Mouse (Mus musculus): ENCODE results near the gene Ogg1. TPM values are rescaled to one million over a fixed set of nuclear protein-coding genes. Genes with fewer than 3 reads are reported as not detected.
A peak's percentile ranks its signal among the peaks of the same experiment; 100 is the strongest.

The Ogg1 gene
- polyA plus RNA-seq, 1 experiment: 24.3 TPM

- TF ChIP-seq CTCF (IDR thresholded peaks at IDR 0.05; ENCODE audit: borderline replicate concordance, insufficient read depth, low read length) (no peak), POLR2A (IDR thresholded peaks at IDR 0.05; ENCODE audit: low read depth, low read length) (peak; percentile 92)
- no peak within 1 kb of the TSS for H3K27ac ChIP-seq (ENCODE audit: insufficient read depth, low read length)
These were observed 16.7 kb downstream of the Ogg1 start, which contains the start of gene Camk1 for GRCm38 (mm10) chr6:113343177-113344092. TSS of gene Camk1 (minus strand) at chr6:113343984.

DNA sequence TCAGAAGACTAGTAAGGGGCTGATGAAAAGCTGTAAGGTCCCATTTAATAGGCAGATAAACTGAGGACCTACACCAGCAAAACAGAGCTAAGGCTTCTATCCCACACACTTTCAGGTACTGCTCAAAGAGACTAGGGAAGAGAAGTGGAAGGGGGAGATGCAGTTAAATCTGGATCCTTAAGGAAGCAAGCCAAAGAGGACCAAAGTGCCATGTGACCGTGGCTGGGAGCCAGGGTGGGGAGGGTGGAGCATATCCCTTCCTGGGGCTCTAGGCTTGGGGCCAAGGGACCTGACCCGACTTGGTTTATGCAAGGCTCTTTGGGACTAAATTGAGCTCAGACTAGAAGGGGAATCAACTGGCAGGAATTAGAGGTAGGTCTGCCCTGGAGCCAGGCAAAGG is 17.5 kb downstream of the Ogg1 start:
- H3K4me3 ChIP-seq (ENCODE audit: insufficient read depth, low read length): no peak overlapping the region
- H3K27ac ChIP-seq (ENCODE audit: insufficient read depth, low read length): no peak overlapping the region
- no peak for TF ChIP-seq CTCF (IDR thresholded peaks at IDR 0.05; ENCODE audit: borderline replicate concordance, insufficient read depth, low read length)
- no peak for TF ChIP-seq POLR2A (IDR thresholded peaks at IDR 0.05; ENCODE audit: low read depth, low read length)
- peaks cover 10% of the 10 kb centered on the region for H3K4me1 ChIP-seq (ENCODE audit: control insufficient read depth, insufficient read depth, low read length)

More at GRCm38 (mm10) chr6:113343177-113344092, 16.7 kb downstream of the Ogg1 start, which contains the start of gene Camk1:
- Histone ChIP-seq H3K4me3 (ENCODE audit: insufficient read depth, low read length) (peak within 1 kb of the TSS; percentile 58), H3K4me1 (ENCODE audit: control insufficient read depth, insufficient read depth, low read length) (peaks cover 10% of the 10 kb centered on the region)

GRCm38 (mm10) chr6:113346897-113347296 is 20.1 kb downstream of the Ogg1 start:
- H3K4me1 ChIP-seq (ENCODE audit: control insufficient read depth, insufficient read depth, low read length): peaks cover 10% of the 10 kb centered on the region
- no peak for TF ChIP-seq CTCF (IDR thresholded peaks at IDR 0.05; ENCODE audit: borderline replicate concordance, insufficient read depth, low read length)
- TF ChIP-seq POLR2A (IDR thresholded peaks at IDR 0.05; ENCODE audit: low read depth, low read length): no peak
- H3K4me3 ChIP-seq (ENCODE audit: insufficient read depth, low read length): no peak overlapping the region
- no peak overlapping the region for H3K27ac ChIP-seq (ENCODE audit: insufficient read depth, low read length)

DNA sequence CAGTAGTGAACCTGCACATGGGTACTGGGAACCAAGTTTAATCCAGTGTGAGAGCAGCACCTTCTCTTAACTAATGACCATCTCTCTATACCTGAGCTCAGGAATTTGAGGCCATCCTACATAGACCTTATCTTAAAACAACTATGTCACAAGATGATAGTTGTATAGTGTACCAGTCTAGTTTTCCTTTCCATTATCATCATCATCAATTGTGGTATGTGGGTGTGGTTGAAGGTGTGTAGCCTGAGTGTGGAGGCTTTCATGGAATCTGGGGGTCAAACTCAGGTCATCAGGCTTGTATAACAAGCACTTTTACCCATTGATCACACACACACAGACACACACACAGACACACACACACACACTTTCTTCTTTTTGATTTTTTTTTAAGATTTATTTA is 23.8 kb downstream of the Ogg1 start:
- no peak overlapping the region for H3K4me3 ChIP-seq (ENCODE audit: insufficient read depth, low read length)
- no peak overlapping the region for H3K27ac ChIP-seq (ENCODE audit: insufficient read depth, low read length)
- H3K4me1 ChIP-seq (ENCODE audit: control insufficient read depth, insufficient read depth, low read length): no peaks in the 10 kb centered on the region
- TF ChIP-seq CTCF (IDR thresholded peaks at IDR 0.05; ENCODE audit: borderline replicate concordance, insufficient read depth, low read length) (no peak), POLR2A (IDR thresholded peaks at IDR 0.05; ENCODE audit: low read depth, low read length) (no peak)

GRCm38 (mm10) chr6:113351161-113351560 is 24.4 kb downstream of the Ogg1 start:
- Histone ChIP-seq H3K4me3 (ENCODE audit: insufficient read depth, low read length) (no peak overlapping the region), H3K4me1 (ENCODE audit: control insufficient read depth, insufficient read depth, low read length) (no peaks in the 10 kb centered on the region), H3K27ac (ENCODE audit: insufficient read depth, low read length) (no peak overlapping the region)
- TF ChIP-seq POLR2A (IDR thresholded peaks at IDR 0.05; ENCODE audit: low read depth, low read length) (no peak), CTCF (IDR thresholded peaks at IDR 0.05; ENCODE audit: borderline replicate concordance, insufficient read depth, low read length) (no peak)

GRCm38 (mm10) chr6:113351653-113352052 is 24.9 kb downstream of the Ogg1 start:
- Histone ChIP-seq H3K4me1 (ENCODE audit: control insufficient read depth, insufficient read depth, low read length) (no peaks in the 10 kb centered on the region), H3K27ac (ENCODE audit: insufficient read depth, low read length) (no peak overlapping the region), H3K4me3 (ENCODE audit: insufficient read depth, low read length) (no peak overlapping the region)
- no peak for TF ChIP-seq POLR2A (IDR thresholded peaks at IDR 0.05; ENCODE audit: low read depth, low read length)
- TF ChIP-seq CTCF (IDR thresholded peaks at IDR 0.05; ENCODE audit: borderline replicate concordance, insufficient read depth, low read length): no peak

DNA sequence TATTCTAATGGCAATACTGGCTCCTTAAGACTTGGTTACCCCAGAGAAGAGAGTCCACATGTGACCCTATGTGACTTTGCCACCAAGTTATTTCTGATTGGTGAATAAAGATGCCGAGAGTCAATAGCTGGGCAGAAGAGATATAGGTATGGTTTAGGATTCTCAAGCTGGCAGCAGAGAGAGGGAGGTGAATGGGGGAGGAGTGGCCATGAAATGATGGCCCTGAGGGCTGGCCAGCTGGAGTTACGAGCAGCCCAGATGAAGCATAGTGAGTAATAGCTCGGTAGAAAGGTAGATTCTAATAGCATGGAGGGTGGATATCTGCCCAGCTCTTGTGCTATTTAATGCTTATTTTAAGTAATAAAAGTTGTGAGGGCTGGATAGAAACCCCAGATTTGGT is 26.0 kb downstream of the Ogg1 start:
- no peaks in the 10 kb centered on the region for H3K4me1 ChIP-seq (ENCODE audit: control insufficient read depth, insufficient read depth, low read length)
- H3K4me3 ChIP-seq (ENCODE audit: insufficient read depth, low read length): no peak overlapping the region
- no peak overlapping the region for H3K27ac ChIP-seq (ENCODE audit: insufficient read depth, low read length)
- TF ChIP-seq CTCF (IDR thresholded peaks at IDR 0.05; ENCODE audit: borderline replicate concordance, insufficient read depth, low read length): no peak
- no peak for TF ChIP-seq POLR2A (IDR thresholded peaks at IDR 0.05; ENCODE audit: low read depth, low read length)

DNA sequence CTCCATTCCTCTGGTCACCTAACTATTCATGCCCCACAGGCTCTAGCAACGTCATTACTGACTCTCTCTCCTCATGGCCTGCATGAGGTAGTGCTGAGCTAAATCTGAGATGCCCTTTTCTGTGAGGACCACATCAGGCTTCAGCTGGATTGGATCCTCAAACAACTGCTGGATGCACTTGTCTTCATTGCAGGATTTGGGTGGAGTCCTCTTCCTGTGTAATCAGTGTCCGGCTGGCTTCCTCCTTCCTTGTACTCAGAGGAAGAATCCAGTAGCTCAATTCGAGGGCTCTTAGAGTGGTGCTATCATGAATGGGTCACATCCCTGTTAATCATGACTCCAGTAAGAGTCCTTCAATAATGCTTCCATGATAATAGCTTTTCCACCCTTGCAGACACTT is 26.9 kb downstream of the Ogg1 start:
- no peak for TF ChIP-seq POLR2A (IDR thresholded peaks at IDR 0.05; ENCODE audit: low read depth, low read length)
- TF ChIP-seq CTCF (IDR thresholded peaks at IDR 0.05; ENCODE audit: borderline replicate concordance, insufficient read depth, low read length): no peak
- no peaks in the 10 kb centered on the region for H3K4me1 ChIP-seq (ENCODE audit: control insufficient read depth, insufficient read depth, low read length)
- no peak overlapping the region for H3K27ac ChIP-seq (ENCODE audit: insufficient read depth, low read length)
- H3K4me3 ChIP-seq (ENCODE audit: insufficient read depth, low read length): no peak overlapping the region

DNA sequence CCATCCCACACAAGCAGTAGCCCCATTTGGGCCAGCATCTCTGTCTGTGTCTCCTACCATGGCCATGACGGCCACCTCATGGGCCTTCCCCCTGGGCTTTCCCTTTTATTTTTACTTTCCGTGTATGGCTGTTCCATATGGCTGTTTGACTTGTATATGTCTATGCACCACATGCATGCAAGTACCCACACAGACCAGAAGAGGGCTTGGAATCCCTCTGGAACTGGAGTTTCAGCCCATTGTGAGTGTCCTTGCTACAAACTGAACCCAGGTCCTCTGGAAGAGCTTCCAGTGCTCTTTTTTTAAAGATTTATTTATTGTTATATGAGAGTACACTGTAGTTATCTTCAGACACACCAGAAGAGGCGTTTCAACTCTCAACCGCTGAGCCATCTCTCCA is 34.7 kb downstream of the Ogg1 start:
- Histone ChIP-seq H3K27ac (ENCODE audit: insufficient read depth, low read length) (no peak overlapping the region), H3K4me1 (ENCODE audit: control insufficient read depth, insufficient read depth, low read length) (no peaks in the 10 kb centered on the region), H3K4me3 (ENCODE audit: insufficient read depth, low read length) (no peak overlapping the region)
- no peak for TF ChIP-seq CTCF (IDR thresholded peaks at IDR 0.05; ENCODE audit: borderline replicate concordance, insufficient read depth, low read length)
- TF ChIP-seq POLR2A (IDR thresholded peaks at IDR 0.05; ENCODE audit: low read depth, low read length): no peak

GRCm38 (mm10) chr6:113362241-113362640 is 35.5 kb downstream of the Ogg1 start:
- no peak overlapping the region for H3K27ac ChIP-seq (ENCODE audit: insufficient read depth, low read length)
- TF ChIP-seq POLR2A (IDR thresholded peaks at IDR 0.05; ENCODE audit: low read depth, low read length) (no peak), CTCF (IDR thresholded peaks at IDR 0.05; ENCODE audit: borderline replicate concordance, insufficient read depth, low read length) (no peak)
- H3K4me1 ChIP-seq (ENCODE audit: control insufficient read depth, insufficient read depth, low read length): no peaks in the 10 kb centered on the region
- no peak overlapping the region for H3K4me3 ChIP-seq (ENCODE audit: insufficient read depth, low read length)
